Mouse (Mus musculus) G1E (cell line): Measurements from ENCODE around the gene Arhgap27. TPM values are rescaled to one million over a fixed set of nuclear protein-coding genes. Genes with fewer than 3 reads are reported as not detected.
A peak's percentile ranks its signal among the peaks of the same experiment; 100 is the strongest.

Experiments used
- ATAC-seq: 2 replicates; pipeline ENCODE4 v1.8.0; 2016; ENCODE audit warnings: mild to moderate bottlenecking; ENCODE audit not compliant: insufficient number of reproducible peaks, poor library complexity, low FRiP score, severe bottlenecking; ENCODE audit errors: extremely low read depth
- DNase-seq: peaks from one replicate; pipeline ENCODE4 v3.0.0; 2012; ENCODE audit warnings: low spot score
- H3K27me3 ChIP-seq: 2 replicates; pipeline ENCODE4 v1.6.1; 2012; ENCODE audit warnings: mild to moderate bottlenecking, low read length, inconsistent platforms; ENCODE audit not compliant: insufficient read depth
- H3K36me3 ChIP-seq: replicated peaks from 2 replicates; pipeline ENCODE3; 2012; ENCODE audit warnings: mild to moderate bottlenecking, inconsistent platforms
- H3K4me1 ChIP-seq: 2 replicates; pipeline ENCODE4 v1.6.1; 2012; ENCODE audit warnings: low read depth, low read length, inconsistent platforms, mixed read lengths; ENCODE audit not compliant: insufficient read depth
- H3K4me3 ChIP-seq: 2 replicates; pipeline ENCODE4 v1.5.1; 2012; ENCODE audit warnings: low read depth, mild to moderate bottlenecking, inconsistent platforms, low read length, moderate library complexity, mixed read lengths
- H3K9me3 ChIP-seq: replicated peaks from 2 replicates; pipeline ENCODE4 v1.6.1; 2012; ENCODE audit warnings: inconsistent platforms
- CTCF ChIP-seq: IDR thresholded peaks from 2 replicates; pipeline ENCODE4 v1.5.1; 2012; ENCODE audit warnings: low read depth, low read length, inconsistent platforms, mixed read lengths
- GATA1 ChIP-seq: IDR thresholded peaks from 2 replicates; pipeline ENCODE4 v1.6.1; 2012; ENCODE audit warnings: borderline replicate concordance, low read length, inconsistent platforms, mixed read lengths
- GATA2 ChIP-seq: IDR thresholded peaks from 2 replicates; pipeline ENCODE4 v1.6.1; 2012; ENCODE audit warnings: low read depth, low read length, inconsistent platforms, borderline replicate concordance
- POLR2AphosphoS5 ChIP-seq: IDR thresholded peaks from 2 replicates; pipeline ENCODE4 v1.6.1; 2012; ENCODE audit warnings: low read depth, low read length, inconsistent platforms; ENCODE audit not compliant: insufficient replicate concordance
- TAL1 ChIP-seq: conservative IDR thresholded peaks from 2 replicates; pipeline ENCODE4 v1.6.1; 2012; ENCODE audit warnings: low read depth, low read length, inconsistent platforms, mixed read lengths
- polyA plus RNA-seq: library from polyadenylated mRNA; stranded (reverse); fragments of >175 nt; gene quantifications from 2 replicates; pipeline ENCODE4 v1.2.3, GENCODE M21; 2012
- total RNA-seq, 2 experiments: library from RNA; stranded (forward) in 1 of 2; stranded (reverse) in 1 of 2; fragments of 200-1000 nt in 1 of 2; fragments of >200 nt in 1 of 2; fragmentation: Nextera tagmentation in 1 of 2; gene quantifications; 2 replicates each; pipeline ENCODE4 v1.2.3; 2014 to 2017

Gene Arhgap27
- total and polyA plus RNA-seq, 3 experiments = 5.2 to 12.6 (median 11.5) TPM

DNA sequence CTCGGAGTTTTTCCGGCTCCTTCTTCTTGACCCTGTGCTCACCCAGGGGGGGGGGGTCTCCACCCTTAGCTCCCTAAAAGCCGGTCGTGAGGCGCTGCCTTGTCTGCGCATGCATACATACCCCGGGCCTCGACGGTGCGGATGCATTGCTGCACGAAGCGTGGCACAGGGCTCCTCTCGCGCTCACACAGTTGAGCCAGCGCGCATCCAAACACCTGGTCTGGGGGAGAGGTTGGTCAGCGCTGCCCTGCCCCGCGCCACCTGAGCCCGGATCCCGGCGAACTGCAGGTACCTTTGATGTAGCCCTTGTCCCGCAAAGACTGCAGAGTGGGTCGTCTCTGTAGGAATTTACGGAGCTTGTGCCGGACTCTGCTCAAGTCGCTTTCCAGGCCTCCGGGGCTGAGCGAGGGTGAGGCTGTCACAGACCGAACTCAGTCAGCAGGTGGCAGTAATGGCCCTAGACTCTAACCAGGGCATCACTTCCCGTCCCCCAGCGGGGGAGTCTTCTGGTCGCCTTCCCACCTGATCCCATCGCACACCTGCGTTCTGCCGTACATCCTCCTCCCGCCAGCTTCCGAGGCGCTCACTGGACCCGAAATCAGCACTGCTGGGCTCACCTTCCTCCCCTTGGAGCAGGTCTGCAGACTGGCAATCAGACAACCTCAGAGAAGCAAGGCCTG, 29.6 kb downstream of the Arhgap27 start:
- ATAC-seq (no peak), DNase-seq (no peak)
- peaks cover 37% of the 10 kb centered on the region for H3K36me3 ChIP-seq
- H3K27me3 ChIP-seq = peaks cover 27% of the 10 kb centered on the region; the same call in 1 of the 2 replicates
- H3K4me1 ChIP-seq = no peaks in the 10 kb centered on the region; the same call in 1 of the 2 replicates
- TF ChIP-seq GATA2 = no peak
- TF ChIP-seq POLR2AphosphoS5 = no peak
- H3K9me3 ChIP-seq = no peaks in the 10 kb centered on the region
- H3K4me3 ChIP-seq = no peak overlapping the region

GRCm38 (mm10) chr11:103332890-103333651, 30.4 kb downstream of the Arhgap27 start:
- H3K36me3 ChIP-seq = peaks cover 30% of the 10 kb centered on the region
- no peak for TF ChIP-seq POLR2AphosphoS5
- TF ChIP-seq GATA1 = no peak
- no peak for TF ChIP-seq CTCF
- TF ChIP-seq GATA2 = no peak
- no peak for TF ChIP-seq TAL1
- H3K4me1 ChIP-seq = no peaks in the 10 kb centered on the region; the same call in 1 of the 2 replicates
- no peak overlapping the region for H3K4me3 ChIP-seq
- DNase-seq (no peak), ATAC-seq (no peak)
- peaks cover 26% of the 10 kb centered on the region; the same call in 1 of the 2 replicates for H3K27me3 ChIP-seq
- H3K9me3 ChIP-seq = no peaks in the 10 kb centered on the region

GRCm38 (mm10) chr11:103332186-103332889, 31.2 kb downstream of the Arhgap27 start:
- H3K4me3 ChIP-seq = no peak overlapping the region

GRCm38 (mm10) chr11:103331502-103332185, 31.8 kb downstream of the Arhgap27 start:
- Histone ChIP-seq H3K27me3 (peaks cover 24% of the 10 kb centered on the region; the same call in 1 of the 2 replicates), H3K4me3 (no peak overlapping the region), H3K36me3 (peaks cover 21% of the 10 kb centered on the region), H3K9me3 (no peaks in the 10 kb centered on the region), H3K4me1 (peaks cover 3% of the 10 kb centered on the region)
- DNase-seq (no peak), ATAC-seq (no peak)
- no peak for TF ChIP-seq GATA2
- TF ChIP-seq CTCF = no peak
- TF ChIP-seq POLR2AphosphoS5 = no peak
- no peak for TF ChIP-seq GATA1
- TF ChIP-seq TAL1 = no peak

More at GRCm38 (mm10) chr11:103332186-103332889, 31.2 kb downstream of the Arhgap27 start:
- H3K4me1 ChIP-seq = no peaks in the 10 kb centered on the region; the same call in 1 of the 2 replicates
- H3K36me3 ChIP-seq = peaks cover 26% of the 10 kb centered on the region
- peaks cover 26% of the 10 kb centered on the region; the same call in 1 of the 2 replicates for H3K27me3 ChIP-seq
- no peak for TF ChIP-seq TAL1
- no peak for TF ChIP-seq GATA2
- no peak for TF ChIP-seq GATA1
- TF ChIP-seq POLR2AphosphoS5 = no peak
- TF ChIP-seq CTCF = peak; percentile 50
- ATAC-seq (no peak), DNase-seq (peak; percentile 43)
- no peaks in the 10 kb centered on the region for H3K9me3 ChIP-seq

GRCm38 (mm10) chr11:103330651-103331319, 32.7 kb downstream of the Arhgap27 start:
- ATAC-seq = no peak
- Histone ChIP-seq H3K36me3 (peaks cover 20% of the 10 kb centered on the region), H3K27me3 (peaks cover 24% of the 10 kb centered on the region; the same call in 1 of the 2 replicates), H3K4me1 (peaks cover 4% of the 10 kb centered on the region), H3K9me3 (no peaks in the 10 kb centered on the region), H3K4me3 (no peak overlapping the region)
- no peak for DNase-seq
- no peak for TF ChIP-seq TAL1
- 0 out of 2 replicates have a peak, but pooled peaks have one; percentile 10 for TF ChIP-seq CTCF
